Mouse (Mus musculus) MEL (cell line): Measurements from ENCODE around the gene Dlx4. TPM values are rescaled to one million over a fixed set of nuclear protein-coding genes. Genes with fewer than 3 reads are reported as not detected.

ENCODE experiments used
- DNase-seq: peaks from one replicate; pipeline ENCODE4 v3.0.0; 2011; ENCODE audit warnings: low read depth, low spot score
- H3K27ac ChIP-seq: 2 replicates; pipeline ENCODE4 v1.5.1; 2012; ENCODE audit warnings: low read depth, mild to moderate bottlenecking, control low read depth, low read length, moderate library complexity; ENCODE audit not compliant: control insufficient read depth
- H3K27me3 ChIP-seq, 2 experiments: fragments of 150-350 bp in 1 of 2; sonication (generic) in 1 of 2; 2 replicates each; pipeline ENCODE4 v1.6.1; 2012; ENCODE audit warnings: low read length in 2 of 2, mild to moderate bottlenecking in 2 of 2, improper control_type of control experiment in 1 of 2, moderate library complexity in 1 of 2; ENCODE audit not compliant: insufficient read depth in 2 of 2, control insufficient read depth in 1 of 2
- H3K36me3 ChIP-seq, 2 experiments: 2 replicates each; pipeline ENCODE4 v1.6.1; 2012 to 2014; ENCODE audit warnings: low read length in 2 of 2, improper control_type of control experiment in 1 of 2, inconsistent platforms in 1 of 2, mild to moderate bottlenecking in 1 of 2; ENCODE audit not compliant: insufficient read depth in 2 of 2, control insufficient read depth in 1 of 2
- H3K4me1 ChIP-seq, 2 experiments: fragments of 150-350 bp in 1 of 2; sonication (generic) in 1 of 2; 2 replicates each; pipeline ENCODE4 v1.6.1; 2012; ENCODE audit warnings: low read length in 2 of 2, improper control_type of control experiment in 1 of 2, mild to moderate bottlenecking in 1 of 2; ENCODE audit not compliant: insufficient read depth in 2 of 2, control insufficient read depth in 1 of 2
- H3K4me3 ChIP-seq, 2 experiments: fragments of 150-350 bp in 1 of 2; sonication (generic) in 1 of 2; 2 replicates each; pipeline ENCODE4 v1.5.1; 2012; ENCODE audit warnings: low read depth in 2 of 2, low read length in 2 of 2, mild to moderate bottlenecking in 2 of 2, moderate library complexity in 2 of 2, control low read depth in 1 of 2, improper control_type of control experiment in 1 of 2; ENCODE audit not compliant: control insufficient read depth in 1 of 2, insufficient read depth in 1 of 2
- H3K79me2 ChIP-seq: 2 replicates; pipeline ENCODE4 v1.6.1; 2012; ENCODE audit warnings: mild to moderate bottlenecking, low read length, moderate library complexity; ENCODE audit not compliant: control insufficient read depth, poor library complexity, insufficient read depth
- H3K9ac ChIP-seq: 2 replicates; pipeline ENCODE4 v1.6.1; 2012; ENCODE audit warnings: low read depth, mild to moderate bottlenecking, control low read depth, low read length, moderate library complexity; ENCODE audit not compliant: control insufficient read depth, poor library complexity, severe bottlenecking
- H3K9me3 ChIP-seq: fragments of 150-350 bp; sonication (generic); replicated peaks from 2 replicates; pipeline ENCODE4 v1.6.1; 2012; ENCODE audit warnings: mild to moderate bottlenecking, low read length, improper control_type of control experiment, moderate library complexity; ENCODE audit not compliant: insufficient read depth
- BHLHE40 ChIP-seq: IDR thresholded peaks from 2 replicates; pipeline ENCODE4 v1.6.1; 2012; ENCODE audit warnings: low read depth, mild to moderate bottlenecking, inconsistent platforms, low read length, improper control_type of control experiment, borderline replicate concordance
- CHD1 ChIP-seq: IDR thresholded peaks from 2 replicates; pipeline ENCODE4 v1.6.1; 2012; ENCODE audit warnings: low read depth, mild to moderate bottlenecking, inconsistent platforms, low read length, improper control_type of control experiment
- CHD2 ChIP-seq: IDR thresholded peaks from 2 replicates; pipeline ENCODE4 v1.6.1; 2011; ENCODE audit warnings: low read length, improper control_type of control experiment
- CTCF ChIP-seq, 3 experiments: IDR thresholded peaks in 2 of 3; conservative IDR thresholded peaks in 1 of 3; 2 replicates each; pipeline ENCODE4 v1.5.1; 2011 to 2012; ENCODE audit warnings: low read length in 3 of 3, low read depth in 2 of 3, mild to moderate bottlenecking in 2 of 3, improper control_type of control experiment in 1 of 3, inconsistent platforms in 1 of 3, mixed read lengths in 1 of 3, moderate library complexity in 1 of 3; ENCODE audit not compliant: control insufficient read depth in 1 of 3, insufficient read depth in 1 of 3, poor library complexity in 1 of 3, severe bottlenecking in 1 of 3
- HCFC1 ChIP-seq: IDR thresholded peaks from 2 replicates; pipeline ENCODE4 v1.6.1; 2012; ENCODE audit warnings: low read depth, mild to moderate bottlenecking, inconsistent platforms, low read length, improper control_type of control experiment, moderate library complexity
- JUND ChIP-seq: IDR thresholded peaks from 2 replicates; pipeline ENCODE4 v1.6.1; 2011; ENCODE audit warnings: low read depth, mild to moderate bottlenecking, improper control_type of control experiment, low read length
- MAFK ChIP-seq: IDR thresholded peaks from 2 replicates; pipeline ENCODE4 v1.6.1; 2011; ENCODE audit warnings: low read depth, mild to moderate bottlenecking, low read length, improper control_type of control experiment, borderline replicate concordance
- MXI1 ChIP-seq: IDR thresholded peaks from 2 replicates; pipeline ENCODE4 v1.6.1; 2011; ENCODE audit warnings: mild to moderate bottlenecking, low read depth, low read length, improper control_type of control experiment
- RAD21 ChIP-seq: IDR thresholded peaks from 2 replicates; pipeline ENCODE4 v1.6.1; 2011; ENCODE audit warnings: mild to moderate bottlenecking, low read depth, low read length, improper control_type of control experiment
- RCOR1 ChIP-seq: IDR thresholded peaks from 2 replicates; pipeline ENCODE4 v1.6.1; 2012; ENCODE audit warnings: low read depth, mild to moderate bottlenecking, inconsistent platforms, low read length, improper control_type of control experiment
- SMC3 ChIP-seq: IDR thresholded peaks from 2 replicates; pipeline ENCODE4 v1.6.1; 2011; ENCODE audit warnings: low read depth, low read length, improper control_type of control experiment
- TBP ChIP-seq: IDR thresholded peaks from 2 replicates; pipeline ENCODE4 v1.8.0; 2011; ENCODE audit warnings: low read depth, low read length, improper control_type of control experiment
- TCF12 ChIP-seq: IDR thresholded peaks from 2 replicates; pipeline ENCODE4 v1.6.1; 2014; ENCODE audit warnings: low read depth, mild to moderate bottlenecking, inconsistent platforms, low read length, improper control_type of control experiment, moderate library complexity
- USF1 ChIP-seq: IDR thresholded peaks from 2 replicates; pipeline ENCODE4 v1.6.1; 2014; ENCODE audit warnings: low read depth, mild to moderate bottlenecking, inconsistent platforms, low read length, improper control_type of control experiment, moderate library complexity
- ZKSCAN1 ChIP-seq: IDR thresholded peaks from 2 replicates; pipeline ENCODE4 v1.6.1; 2012; ENCODE audit warnings: low read depth, mild to moderate bottlenecking, inconsistent platforms, low read length, improper control_type of control experiment, moderate library complexity
- ZNF384 ChIP-seq: IDR thresholded peaks from 2 replicates; pipeline ENCODE4 v1.6.1; 2012; ENCODE audit warnings: low read depth, mild to moderate bottlenecking, inconsistent platforms, low read length, improper control_type of control experiment
- polyA plus RNA-seq, 2 experiments: library from polyadenylated mRNA; stranded (reverse) in 1 of 2; unstranded in 1 of 2; fragments of >175 nt in 1 of 2; fragments of >200 nt in 1 of 2; gene quantifications; 2 replicates each; pipeline versions ENCODE4 v1.2.1 to v1.2.4; 2012; ENCODE audit warnings: low replicate concordance in 2 of 2, low read depth in 1 of 2; ENCODE audit not compliant: insufficient read length in 2 of 2, insufficient read depth in 1 of 2, missing spikeins in 1 of 2
- total RNA-seq: library from RNA; depleted of rRNA; stranded (reverse); fragments of 300-350 nt; gene quantifications from 2 replicates; pipeline ENCODE4 v1.2.3, GENCODE M21; 2012

Gene Dlx4
- total and polyA plus RNA-seq, 3 experiments = not detected

- Histone ChIP-seq H3K27me3 (peaks cover 22 to 29% of the 10 kb centered on the region in 2 experiments), H3K4me1 (no peaks in the 10 kb centered on the region), H3K9ac (no peak overlapping the region), H3K27ac (no peak overlapping the region), H3K79me2 (no peaks in the 10 kb centered on the region), H3K4me3 (no peak overlapping the region), H3K36me3 (no peaks in the 10 kb centered on the region), H3K9me3 (no peaks in the 10 kb centered on the region)
- no peak for TF ChIP-seq ZKSCAN1
- no peak for TF ChIP-seq MAFK
- TF ChIP-seq TBP = no peak
- TF ChIP-seq SMC3 = no peak
- TF ChIP-seq ZNF384 = no peak
- TF ChIP-seq JUND = no peak
- no peak for TF ChIP-seq RCOR1
- TF ChIP-seq TCF12 = no peak
- no peak for TF ChIP-seq CHD1
- DNase-seq = no peak
Observed at GRCm38 (mm10) chr11:95157872-95158271, 11.8 kb upstream of the Dlx4 start.

GRCm38 (mm10) chr11:95157356-95157755 is 11.3 kb upstream of the Dlx4 start:
- no peaks in the 10 kb centered on the region for H3K4me1 ChIP-seq
- peak in 1 of 3 experiments; percentile 28; a peak in 2 of 6 replicates for TF ChIP-seq CTCF (IDR thresholded peaks at IDR 0.05 in 2 of 3, conservative IDR thresholded peaks at IDR 0.05 in 1 of 3; ENCODE audit: control insufficient read depth in 1 of 3, insufficient read depth in 1 of 3, low read depth in 2 of 3, low read length in 3 of 3, poor library complexity in 1 of 3, severe bottlenecking in 1 of 3)
- no peak for TF ChIP-seq RAD21
- TF ChIP-seq, all 39 proteins: peak for 1
- no peak overlapping the region for H3K27ac ChIP-seq
- peaks cover 24 to 30% of the 10 kb centered on the region in 2 experiments for H3K27me3 ChIP-seq
- no peak overlapping the region for H3K4me3 ChIP-seq
- no peaks in the 10 kb centered on the region for H3K36me3 ChIP-seq
- DNase-seq = no peak
- no peak overlapping the region for H3K9ac ChIP-seq
- no peaks in the 10 kb centered on the region for H3K79me2 ChIP-seq
- H3K9me3 ChIP-seq = no peaks in the 10 kb centered on the region

DNA sequence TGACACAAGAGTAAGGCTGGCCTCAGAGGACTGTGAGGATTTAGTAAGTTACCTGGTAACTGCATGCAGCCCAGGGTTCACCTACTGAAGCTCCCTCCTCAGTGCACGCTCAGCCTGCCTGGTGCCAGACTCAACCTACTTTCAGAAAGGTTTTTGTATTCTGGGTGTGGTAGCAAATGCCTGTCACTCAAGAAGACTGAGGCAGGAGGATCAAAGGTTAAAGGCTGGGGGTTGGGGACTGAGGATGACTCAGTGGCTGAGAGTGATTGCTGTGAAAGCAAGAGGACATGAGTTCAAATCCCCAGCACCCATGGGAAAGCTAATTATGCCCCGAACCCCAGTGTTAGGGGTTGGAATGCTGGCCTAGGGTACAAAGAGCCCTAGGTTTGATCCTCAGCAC is 9.4 kb upstream of the Dlx4 start:
- Histone ChIP-seq H3K27ac (no peak overlapping the region), H3K79me2 (no peaks in the 10 kb centered on the region), H3K9ac (no peak overlapping the region)
- TF ChIP-seq USF1 (no peak), BHLHE40 (no peak), MAFK (no peak), CHD2 (no peak), RAD21 (no peak), HCFC1 (no peak), MXI1 (no peak), TBP (no peak)
- TF ChIP-seq, all 39 proteins: peak for 0
- no peaks in the 10 kb centered on the region for H3K36me3 ChIP-seq
- no peaks in the 10 kb centered on the region for H3K4me1 ChIP-seq
- no peaks in the 10 kb centered on the region for H3K9me3 ChIP-seq
- H3K4me3 ChIP-seq = no peak overlapping the region
- peaks cover 24 to 25% of the 10 kb centered on the region in 2 experiments for H3K27me3 ChIP-seq
- DNase-seq = no peak
